Mouse (Mus musculus) forebrain, embryonic 11.5 days (tissue): ENCODE measurements around the gene Armc3. TPM values are rescaled to one million over a fixed set of nuclear protein-coding genes. Genes with fewer than 3 reads are reported as not detected.

Source experiments
- ATAC-seq: fragments of 200-750 bp; cut with Nextera tagmentation; replicated peaks from 2 replicates; pipeline ENCODE4 v1.8.0; 2017; ENCODE audit warnings: moderate TSS enrichment; ENCODE audit not compliant: low FRiP score
- DNase-seq: peaks from one replicate; pipeline ENCODE4 v3.0.0-alpha.2; 2017; ENCODE audit warnings: low spot score
- H3K27ac ChIP-seq: fragments of 300-500 bp; sonication (generic); 2 replicates; pipeline ENCODE4 v1.5.1; 2014; ENCODE audit warnings: low read depth, low read length
- H3K27me3 ChIP-seq: fragments of 300-500 bp; sonication (generic); 2 replicates; pipeline ENCODE4 v1.6.1; 2014; ENCODE audit warnings: mild to moderate bottlenecking, low read length, mixed read lengths; ENCODE audit not compliant: control insufficient read depth, insufficient read depth
- H3K36me3 ChIP-seq: fragments of 300-500 bp; sonication (generic); 2 replicates; pipeline ENCODE4 v1.6.1; 2014; ENCODE audit warnings: mild to moderate bottlenecking, low read length, moderate library complexity, mixed read lengths; ENCODE audit not compliant: control insufficient read depth, insufficient read depth
- H3K4me1 ChIP-seq: fragments of 300-500 bp; sonication (generic); replicated peaks from 2 replicates; pipeline ENCODE4 v1.6.1; 2014; ENCODE audit warnings: low read length, mixed read lengths; ENCODE audit not compliant: control insufficient read depth, insufficient read depth
- H3K4me2 ChIP-seq: fragments of 300-500 bp; sonication (generic); 2 replicates; pipeline ENCODE4 v1.6.1; 2014; ENCODE audit warnings: low read depth, mild to moderate bottlenecking, low read length, moderate library complexity, mixed read lengths; ENCODE audit not compliant: severe bottlenecking
- H3K4me3 ChIP-seq: fragments of 300-500 bp; sonication (generic); 2 replicates; pipeline ENCODE4 v1.5.1; 2014; ENCODE audit warnings: low read depth, low read length
- H3K9ac ChIP-seq: fragments of 300-500 bp; sonication (generic); 2 replicates; pipeline ENCODE4 v1.6.1; 2014; ENCODE audit warnings: low read length
- H3K9me3 ChIP-seq: fragments of 300-500 bp; sonication (generic); 2 replicates; pipeline ENCODE4 v1.6.1; 2016; ENCODE audit warnings: low read length, mixed read lengths; ENCODE audit not compliant: control insufficient read depth
- WGBS: fragments of 180-500 bp; shearing (Covaris S2); extraction: QIAGEN DNeasy Blood & Tissue Kit; methylation state at CpG from one replicate; pipeline ENCODE4 v1.1.7; 2014; 5-methylcytosine and 5-hydroxymethylcytosine counted together
- polyA plus RNA-seq: library from polyadenylated mRNA; unstranded; fragments of >200 nt; fragmentation: Nextera tagmentation; extraction: Ambion mirVana; gene quantifications from 2 replicates; pipeline ENCODE4 v1.2.1, GENCODE M21; 2014

Gene Armc3
- polyA plus RNA-seq, 1 experiment from 2014 or later, result 0.49 TPM

DNA sequence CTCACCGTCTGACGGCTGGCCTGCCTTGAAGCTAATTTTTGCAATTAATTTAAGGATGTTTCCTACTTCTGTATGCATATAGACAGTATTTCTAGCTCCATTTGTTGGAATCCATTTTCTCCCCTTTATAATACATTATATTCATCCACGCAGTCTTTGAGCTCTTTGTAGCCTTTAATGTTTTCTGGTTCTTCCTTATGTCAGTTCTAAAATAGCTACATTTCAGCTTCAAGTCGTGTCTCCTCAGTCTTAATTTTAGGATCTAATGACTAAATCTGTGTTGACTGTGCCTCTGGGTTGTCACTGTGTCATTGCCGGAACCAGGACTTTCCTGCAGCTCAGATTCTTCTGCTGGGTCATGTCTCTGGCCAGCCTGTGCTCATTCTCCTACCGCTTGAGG lies 61.3 kb downstream of the Armc3 start:
- Histone ChIP-seq H3K4me3 (no peak overlapping the region), H3K9me3 (no peaks in the 10 kb centered on the region), H3K9ac (no peak overlapping the region), H3K27me3 (no peaks in the 10 kb centered on the region), H3K27ac (no peak overlapping the region), H3K4me2 (no peak overlapping the region), H3K36me3 (no peaks in the 10 kb centered on the region), H3K4me1 (no peaks in the 10 kb centered on the region)
- no peak for ATAC-seq
- no peak for DNase-seq
- 74% methylated on average over 6 of the region's 6 CpGs for WGBS

DNA sequence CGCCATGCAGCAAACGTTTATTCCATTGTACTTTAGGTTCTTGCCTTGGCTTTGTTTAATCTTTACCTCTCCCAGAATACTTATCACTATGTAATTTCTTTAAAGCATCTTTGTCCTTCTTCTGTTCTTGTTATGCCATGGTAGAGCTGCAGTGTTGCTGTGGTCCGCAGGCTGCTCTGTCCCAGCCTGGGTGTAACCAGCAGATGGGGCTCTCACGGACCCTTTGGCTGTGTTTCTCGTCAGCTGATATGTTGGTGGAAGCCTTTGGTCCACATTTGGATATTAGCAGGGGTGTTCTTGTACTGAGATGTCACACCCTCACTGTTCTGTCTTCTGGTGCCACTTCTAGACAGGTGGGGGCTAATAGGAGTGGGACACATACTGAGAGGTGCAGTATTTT lies 64.3 kb downstream of the Armc3 start:
- Histone ChIP-seq H3K36me3 (no peaks in the 10 kb centered on the region), H3K4me2 (no peak overlapping the region), H3K9ac (no peak overlapping the region), H3K4me1 (no peaks in the 10 kb centered on the region), H3K27ac (no peak overlapping the region), H3K9me3 (no peaks in the 10 kb centered on the region), H3K27me3 (no peaks in the 10 kb centered on the region), H3K4me3 (no peak overlapping the region)
- 58% methylated on average over 5 of the region's 5 CpGs for WGBS
- DNase-seq (no peak), ATAC-seq (no peak)

GRCm38 (mm10) chr2:19265834-19266233 lies 66.7 kb downstream of the Armc3 start:
- Histone ChIP-seq H3K36me3 (no peaks in the 10 kb centered on the region), H3K27ac (no peak overlapping the region), H3K4me2 (no peak overlapping the region), H3K4me3 (no peak overlapping the region), H3K9ac (no peak overlapping the region), H3K27me3 (peaks cover 2% of the 10 kb centered on the region; the same call in 1 of the 2 replicates), H3K9me3 (no peaks in the 10 kb centered on the region), H3K4me1 (no peaks in the 10 kb centered on the region)
- 85% methylated on average over 2 of the region's 2 CpGs for WGBS
- DNase-seq (no peak), ATAC-seq (no peak)

DNA sequence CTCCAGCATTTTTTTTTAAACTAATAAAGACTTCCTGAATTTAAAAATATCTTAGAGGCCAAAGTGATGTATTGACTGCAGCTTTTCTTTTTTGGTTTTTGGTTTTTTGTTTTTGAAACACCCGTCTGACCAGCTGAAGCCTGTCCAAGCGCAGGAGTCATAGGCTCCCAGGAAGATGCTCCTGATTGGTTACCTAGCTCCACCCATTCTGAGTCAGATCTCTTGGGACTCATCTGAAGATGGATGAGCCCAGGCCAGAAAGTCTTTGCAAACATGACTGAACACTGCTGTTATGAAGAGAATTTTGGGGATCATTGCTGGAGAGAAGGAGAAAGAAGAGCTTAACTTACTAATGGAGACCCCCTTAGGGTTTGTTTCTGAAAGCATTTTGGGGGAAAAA lies 68.3 kb downstream of the Armc3 start:
- Histone ChIP-seq H3K9me3 (no peaks in the 10 kb centered on the region), H3K9ac (no peak overlapping the region), H3K27me3 (peaks cover 2% of the 10 kb centered on the region; the same call in 1 of the 2 replicates), H3K36me3 (no peaks in the 10 kb centered on the region), H3K4me2 (no peak overlapping the region), H3K27ac (no peak overlapping the region), H3K4me3 (no peak overlapping the region), H3K4me1 (no peaks in the 10 kb centered on the region)
- ATAC-seq (no peak), DNase-seq (no peak)
- 56% methylated on average over 2 of the region's 2 CpGs for WGBS

- Histone ChIP-seq H3K9me3 (no peaks in the 10 kb centered on the region), H3K4me3 (no peak overlapping the region), H3K27me3 (peaks cover 2% of the 10 kb centered on the region; the same call in 1 of the 2 replicates), H3K4me1 (no peaks in the 10 kb centered on the region), H3K4me2 (no peak overlapping the region), H3K36me3 (no peaks in the 10 kb centered on the region), H3K9ac (no peak overlapping the region), H3K27ac (no peak overlapping the region)
- DNase-seq (no peak), ATAC-seq (no peak)
- 57% methylated on average over 5 of the region's 5 CpGs for WGBS
Measured at GRCm38 (mm10) chr2:19269955-19270354, 70.9 kb downstream of the Armc3 start.

DNA sequence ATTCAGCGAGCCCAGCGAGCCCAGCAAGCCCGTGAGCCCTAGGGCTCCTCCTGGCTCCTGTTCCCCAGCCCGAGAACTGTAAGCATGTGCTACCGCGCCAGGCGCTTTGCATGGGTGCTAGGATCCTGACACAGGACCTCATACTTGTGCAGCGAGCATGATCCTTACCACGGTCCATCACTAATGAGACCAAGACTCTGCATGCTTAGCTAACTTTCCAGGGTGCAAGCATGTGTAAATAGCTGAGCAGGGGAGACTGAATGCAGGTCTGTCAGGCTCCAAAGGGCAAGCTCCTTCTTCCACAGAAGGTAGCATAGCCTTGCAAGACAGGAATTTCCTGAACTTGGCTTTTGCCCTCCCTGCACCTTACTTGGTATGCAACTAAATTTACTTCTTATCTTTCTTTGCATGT lies 71.6 kb downstream of the Armc3 start:
- no peaks in the 10 kb centered on the region for H3K4me1 ChIP-seq
- H3K27me3 ChIP-seq, result peaks cover 2% of the 10 kb centered on the region; the same call in 1 of the 2 replicates
- no peaks in the 10 kb centered on the region for H3K36me3 ChIP-seq
- H3K4me2 ChIP-seq, result no peak overlapping the region
- no peak overlapping the region for H3K27ac ChIP-seq
- DNase-seq, result no peak
- no peak overlapping the region for H3K9ac ChIP-seq
- H3K4me3 ChIP-seq, result no peak overlapping the region
- no peaks in the 10 kb centered on the region for H3K9me3 ChIP-seq
- 25% methylated on average over 9 of the region's 9 CpGs for WGBS
- ATAC-seq, result no peak

DNA sequence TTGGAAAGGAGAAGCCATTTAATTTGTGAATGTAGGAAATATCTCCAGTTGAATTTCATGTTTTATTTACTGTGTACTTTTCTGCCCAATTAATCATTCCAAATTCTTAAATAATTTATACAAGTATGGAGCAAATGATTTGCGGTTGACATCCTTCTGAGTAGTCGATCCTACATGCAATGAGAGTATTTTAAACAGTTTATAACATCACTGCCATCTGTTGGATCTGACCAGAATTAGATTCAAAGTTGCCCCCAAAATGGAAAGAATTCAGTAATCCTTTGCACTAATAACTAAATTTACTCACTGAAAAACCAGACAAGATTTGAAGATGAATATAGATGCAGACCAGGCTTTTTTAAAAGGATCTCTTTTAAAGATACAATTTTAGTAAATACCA lies 75.5 kb downstream of the Armc3 start:
- no peak for DNase-seq
- Histone ChIP-seq H3K36me3 (no peaks in the 10 kb centered on the region), H3K9me3 (no peaks in the 10 kb centered on the region), H3K27me3 (no peaks in the 10 kb centered on the region), H3K4me1 (no peaks in the 10 kb centered on the region), H3K4me2 (no peak overlapping the region), H3K9ac (no peak overlapping the region), H3K4me3 (no peak overlapping the region), H3K27ac (no peak overlapping the region)
- ATAC-seq, result no peak
- WGBS, result 82% methylated on average over 2 of the region's 2 CpGs

GRCm38 (mm10) chr2:19275602-19276539 lies 76.8 kb downstream of the Armc3 start:
- Histone ChIP-seq H3K9me3 (no peaks in the 10 kb centered on the region), H3K9ac (peak overlapping the region; percentile 76), H3K36me3 (no peaks in the 10 kb centered on the region), H3K4me1 (no peaks in the 10 kb centered on the region), H3K4me3 (peak overlapping the region; percentile 37), H3K27me3 (no peaks in the 10 kb centered on the region), H3K27ac (no peak overlapping the region), H3K4me2 (peak overlapping the region; percentile 73)
- ATAC-seq, result peak; percentile 80
- DNase-seq, result peak; percentile 86
- WGBS, result 11% methylated on average over 25 of the region's 25 CpGs

DNA sequence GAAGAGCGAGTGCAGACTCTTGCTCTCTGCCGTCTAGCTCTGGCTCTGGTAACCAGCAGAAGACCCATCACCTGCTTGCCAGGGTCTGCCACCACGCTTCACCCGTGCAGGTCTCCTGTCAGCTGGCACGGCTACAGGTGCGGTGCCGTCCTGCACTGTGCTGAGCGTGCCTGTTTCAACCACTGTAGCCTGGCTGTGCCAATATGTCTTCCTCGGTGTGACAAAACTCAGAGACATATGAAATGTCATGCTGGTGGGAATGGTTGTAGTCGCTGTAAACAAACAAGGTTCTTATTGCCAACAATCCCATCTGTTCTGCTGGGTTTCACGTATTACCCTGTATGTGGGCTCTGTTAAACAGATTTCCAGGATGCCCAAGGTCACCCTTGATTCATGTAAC lies 81.2 kb downstream of the Armc3 start:
- Histone ChIP-seq H3K27ac (no peak overlapping the region), H3K36me3 (no peaks in the 10 kb centered on the region), H3K9me3 (no peaks in the 10 kb centered on the region), H3K4me3 (no peak overlapping the region), H3K27me3 (no peaks in the 10 kb centered on the region), H3K4me1 (0 out of 2 replicates have a peak, but pooled peaks cover 2% of the 10 kb centered on the region), H3K4me2 (no peak overlapping the region), H3K9ac (no peak overlapping the region)
- DNase-seq (no peak), ATAC-seq (no peak)
- WGBS, result 91% methylated on average over 11 of the region's 11 CpGs
